Mouse (Mus musculus) testis, adult 2 months (tissue): ENCODE data around the gene Fam168b.

ENCODE experiments used
- CTCF ChIP-seq: fragments of 200-500 bp; IDR thresholded peaks from 2 replicates; pipeline ENCODE4 v1.5.1; 2012; ENCODE audit warnings: low read depth, mild to moderate bottlenecking, inconsistent platforms, low read length, moderate library complexity; ENCODE audit not compliant: control insufficient read depth, insufficient read depth, insufficient replicate concordance
- POLR2A ChIP-seq: fragments of 200-500 bp; IDR thresholded peaks from 2 replicates; pipeline ENCODE4 v1.6.1; 2012; ENCODE audit warnings: low read depth, mild to moderate bottlenecking, inconsistent platforms, low read length, moderate library complexity; ENCODE audit not compliant: control insufficient read depth

- TF ChIP-seq CTCF (no peak), POLR2A (no peak)
Measured at GRCm38 (mm10) chr1:34841709-34842388, 1.0 kb downstream of the Fam168b start.
